Mouse (Mus musculus): Measurements from ENCODE around the gene Abcc2. TPM values are rescaled to one million over a fixed set of nuclear protein-coding genes. Genes with fewer than 3 reads are reported as not detected.

Abcc2 gene
- polyA plus RNA-seq, 1 experiment from 2014 or later = 0.04 TPM

- no peaks in the 10 kb centered on the region for H3K27me3 ChIP-seq (replicated peaks)
- H3K4me2 ChIP-seq = no peak overlapping the region
- H3K9ac ChIP-seq = no peak overlapping the region
- WGBS = 8% methylated on average over 2 of the region's 2 CpGs
- no peak overlapping the region for H3K4me3 ChIP-seq
- ATAC-seq (replicated peaks) = no peak
- no peaks in the 10 kb centered on the region for H3K9me3 ChIP-seq
- H3K36me3 ChIP-seq (replicated peaks) = peaks cover 3% of the 10 kb centered on the region; the same call in 1 of the 2 replicates
- no peak overlapping the region for H3K27ac ChIP-seq
- peaks cover 35% of the 10 kb centered on the region for H3K4me1 ChIP-seq
Observed at GRCm38 (mm10) chr19:43875996-43876395, 94.0 kb downstream of the Abcc2 start.

GRCm38 (mm10) chr19:43877364-43877763 is 95.4 kb downstream of the Abcc2 start:
- Histone ChIP-seq H3K9ac (no peak overlapping the region), H3K4me2 (no peak overlapping the region), H3K27me3 (replicated peaks) (no peaks in the 10 kb centered on the region), H3K27ac (no peak overlapping the region), H3K9me3 (no peaks in the 10 kb centered on the region), H3K36me3 (replicated peaks) (no peaks in the 10 kb centered on the region; the same call in 1 of the 2 replicates), H3K4me1 (peaks cover 35% of the 10 kb centered on the region), H3K4me3 (no peak overlapping the region)
- ATAC-seq (replicated peaks) = no peak
- WGBS = 78% methylated on average over 8 of the region's 8 CpGs

GRCm38 (mm10) chr19:43878111-43879092 is 96.4 kb downstream of the Abcc2 start:
- 5% methylated on average over 17 of the region's 17 CpGs for WGBS
- peak overlapping the region; percentile 87; the same call in 1 of the 2 replicates for H3K27ac ChIP-seq
- H3K36me3 ChIP-seq (replicated peaks) = no peaks in the 10 kb centered on the region
- H3K9me3 ChIP-seq = no peaks in the 10 kb centered on the region
- peak overlapping the region; percentile 72; the same call in 1 of the 2 replicates for H3K9ac ChIP-seq
- ATAC-seq (replicated peaks) = no peak
- peak overlapping the region; percentile 76 for H3K4me2 ChIP-seq
- H3K4me1 ChIP-seq = peaks cover 41% of the 10 kb centered on the region
- peak overlapping the region; percentile 77 for H3K4me3 ChIP-seq
- no peaks in the 10 kb centered on the region for H3K27me3 ChIP-seq (replicated peaks)

- Histone ChIP-seq H3K4me1 (peaks cover 41% of the 10 kb centered on the region), H3K4me2 (peak overlapping the region; percentile 76), H3K36me3 (replicated peaks) (no peaks in the 10 kb centered on the region), H3K4me3 (peak overlapping the region; percentile 77), H3K9me3 (no peaks in the 10 kb centered on the region), H3K9ac (peak overlapping the region; percentile 72), H3K27ac (peak overlapping the region; percentile 87), H3K27me3 (replicated peaks) (no peaks in the 10 kb centered on the region)
- 2% methylated on average over 41 of the region's 41 CpGs for WGBS
- ATAC-seq (replicated peaks) = peak; percentile 93
Observed at GRCm38 (mm10) chr19:43879401-43880212, 97.6 kb downstream of the Abcc2 start.

- WGBS = 13% methylated on average over 3 of the region's 3 CpGs
- Histone ChIP-seq H3K36me3 (replicated peaks) (no peaks in the 10 kb centered on the region), H3K27ac (no peak overlapping the region), H3K4me2 (no peak overlapping the region), H3K4me1 (peaks cover 41% of the 10 kb centered on the region), H3K27me3 (replicated peaks) (no peaks in the 10 kb centered on the region), H3K9ac (no peak overlapping the region), H3K4me3 (no peak overlapping the region), H3K9me3 (no peaks in the 10 kb centered on the region)
- ATAC-seq (replicated peaks) = no peak
Observed at GRCm38 (mm10) chr19:43880420-43880819, 98.4 kb downstream of the Abcc2 start.

- H3K9me3 ChIP-seq = no peaks in the 10 kb centered on the region
- no peak for ATAC-seq (replicated peaks)
- H3K27ac ChIP-seq = no peak overlapping the region
- 88% methylated on average over 7 of the region's 7 CpGs for whole genome bisulfite sequencing
- H3K27me3 ChIP-seq (replicated peaks) = no peaks in the 10 kb centered on the region
- no peak overlapping the region for H3K9ac ChIP-seq
- H3K4me3 ChIP-seq = no peak overlapping the region
- no peaks in the 10 kb centered on the region for H3K36me3 ChIP-seq (replicated peaks)
- H3K4me2 ChIP-seq = no peak overlapping the region
- peaks cover 37% of the 10 kb centered on the region for H3K4me1 ChIP-seq
Observed at GRCm38 (mm10) chr19:43881615-43882014, 99.6 kb downstream of the Abcc2 start.

GRCm38 (mm10) chr19:43882895-43883573 is 101.0 kb downstream of the Abcc2 start:
- ATAC-seq (replicated peaks) = no peak
- Histone ChIP-seq H3K9ac (peak overlapping the region; percentile 8; the same call in 1 of the 2 replicates), H3K27me3 (replicated peaks) (no peaks in the 10 kb centered on the region), H3K36me3 (replicated peaks) (no peaks in the 10 kb centered on the region), H3K9me3 (no peaks in the 10 kb centered on the region), H3K4me1 (peaks cover 27% of the 10 kb centered on the region), H3K4me3 (peak overlapping the region; percentile 7; the same call in 1 of the 2 replicates), H3K4me2 (peak overlapping the region; percentile 39), H3K27ac (peak overlapping the region; percentile 45; the same call in 1 of the 2 replicates)
- WGBS = 17% methylated on average over 18 of the region's 18 CpGs

- H3K9ac ChIP-seq = no peak overlapping the region
- H3K4me3 ChIP-seq = no peak overlapping the region
- H3K4me1 ChIP-seq = peaks cover 10% of the 10 kb centered on the region
- ATAC-seq (replicated peaks) = no peak
- no peaks in the 10 kb centered on the region for H3K36me3 ChIP-seq (replicated peaks)
- 77% methylated on average over 13 of the region's 13 CpGs for WGBS
- H3K27ac ChIP-seq = no peak overlapping the region
- H3K4me2 ChIP-seq = no peak overlapping the region
- no peaks in the 10 kb centered on the region for H3K27me3 ChIP-seq (replicated peaks)
- H3K9me3 ChIP-seq = no peaks in the 10 kb centered on the region
Observed at GRCm38 (mm10) chr19:43884668-43885498, 102.9 kb downstream of the Abcc2 start.

GRCm38 (mm10) chr19:43886371-43887099 is 104.5 kb downstream of the Abcc2 start:
- Histone ChIP-seq H3K4me2 (no peak overlapping the region), H3K36me3 (replicated peaks) (no peaks in the 10 kb centered on the region), H3K9me3 (no peaks in the 10 kb centered on the region), H3K4me1 (0 out of 2 replicates have a peak, but pooled peaks cover 6% of the 10 kb centered on the region), H3K27me3 (replicated peaks) (no peaks in the 10 kb centered on the region), H3K4me3 (no peak overlapping the region), H3K9ac (no peak overlapping the region), H3K27ac (no peak overlapping the region)
- ATAC-seq (replicated peaks) = no peak
- 90% methylated on average over 12 of the region's 12 CpGs for WGBS

GRCm38 (mm10) chr19:43887242-43887641 is 105.2 kb downstream of the Abcc2 start:
- H3K27me3 ChIP-seq (replicated peaks) = no peaks in the 10 kb centered on the region
- WGBS = 88% methylated on average over 5 of the region's 5 CpGs
- no peak overlapping the region for H3K4me3 ChIP-seq
- H3K36me3 ChIP-seq (replicated peaks) = no peaks in the 10 kb centered on the region
- no peaks in the 10 kb centered on the region for H3K9me3 ChIP-seq
- H3K27ac ChIP-seq = no peak overlapping the region
- no peak overlapping the region for H3K9ac ChIP-seq
- H3K4me2 ChIP-seq = no peak overlapping the region
- 0 out of 2 replicates have a peak, but pooled peaks cover 6% of the 10 kb centered on the region for H3K4me1 ChIP-seq
- ATAC-seq (replicated peaks) = no peak

All from midbrain, embryonic 15.5 days (tissue).